Mouse (Mus musculus): ENCODE measurements around the gene Dhrs2. TPM values are rescaled to one million over a fixed set of nuclear protein-coding genes. Genes with fewer than 3 reads are reported as not detected.

Gene Dhrs2
- polyA plus RNA-seq (2015; fragmentation: Nextera tagmentation; extraction: Ambion mirVana), result not detected in 2 replicates

DNA sequence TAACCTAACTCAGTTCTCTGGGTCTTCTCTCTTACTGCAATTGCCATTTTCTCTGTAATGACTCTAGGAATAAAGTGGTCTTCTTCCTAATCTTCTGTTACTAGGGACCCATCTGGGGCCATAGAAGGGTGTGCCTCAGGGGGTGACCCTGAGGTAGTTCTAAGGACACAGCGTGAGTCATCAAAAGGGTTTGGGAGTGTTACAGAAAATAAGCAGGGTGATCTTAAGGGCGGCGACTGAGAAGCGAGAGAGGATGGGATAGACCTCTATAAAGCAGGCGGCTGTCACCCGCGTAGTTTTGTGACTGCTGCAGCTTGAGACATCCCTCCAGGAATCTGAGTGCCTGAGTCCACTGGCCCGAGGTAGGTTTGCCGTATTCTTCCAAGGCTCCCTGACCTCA is at the start of gene Dhrs2:
Gene Dhrs2, plus strand, starts transcription at position 301 of the 400 bp plus-strand sequence.
- Histone ChIP-seq H3K36me3 (no peaks in the 10 kb centered on the region), H3K27ac (no peak within 1 kb of the TSS), H3K9ac (no peak within 1 kb of the TSS), H3K4me1 (peaks cover 3% of the 10 kb centered on the region; the same call in 1 of the 2 replicates), H3K27me3 (no peaks in the 10 kb centered on the region), H3K9me3 (no peaks in the 10 kb centered on the region), H3K4me3 (no peak within 1 kb of the TSS), H3K4me2 (no peak within 1 kb of the TSS)
- no peak for ATAC-seq (ENCODE audit: borderline replicate concordance, extremely low read depth, low FRiP score, low TSS enrichment)
- 65% methylated on average over 9 of the region's 9 CpGs for WGBS

DNA sequence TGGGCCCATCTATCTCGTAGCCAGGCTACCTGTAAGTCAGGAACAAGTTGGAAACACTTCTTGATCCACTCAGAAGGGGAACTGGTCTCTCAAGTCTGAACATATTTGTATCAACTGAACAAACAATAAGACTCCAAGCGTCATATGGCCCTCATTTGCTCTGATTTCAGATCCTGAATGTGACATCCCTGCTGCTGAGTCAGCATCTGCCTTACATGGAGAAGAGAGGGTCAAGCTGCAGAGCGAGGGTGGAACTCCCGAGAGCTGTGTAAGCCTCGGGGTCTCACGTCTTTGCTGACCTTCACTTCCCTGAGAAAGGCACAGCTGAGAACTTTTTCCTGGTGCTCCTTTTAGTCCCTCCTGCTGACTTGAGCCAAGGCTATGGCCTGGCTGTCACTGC is 47.6 kb upstream of the Dhrs2 start:
- no peak for ATAC-seq (ENCODE audit: borderline replicate concordance, extremely low read depth, low FRiP score, low TSS enrichment)
- H3K4me2 ChIP-seq, result no peak overlapping the region
- H3K9me3 ChIP-seq, result no peaks in the 10 kb centered on the region
- no peak overlapping the region for H3K9ac ChIP-seq
- WGBS, result 45% methylated on average over 6 of the region's 6 CpGs
- H3K36me3 ChIP-seq, result no peaks in the 10 kb centered on the region
- H3K27me3 ChIP-seq, result no peaks in the 10 kb centered on the region
- H3K4me3 ChIP-seq, result no peak overlapping the region
- H3K27ac ChIP-seq, result no peak overlapping the region
- no peaks in the 10 kb centered on the region for H3K4me1 ChIP-seq

- Histone ChIP-seq H3K4me1 (no peaks in the 10 kb centered on the region), H3K9me3 (no peaks in the 10 kb centered on the region), H3K4me2 (no peak overlapping the region), H3K4me3 (no peak overlapping the region), H3K27ac (no peak overlapping the region), H3K9ac (no peak overlapping the region), H3K27me3 (peaks cover 5% of the 10 kb centered on the region; the same call in 1 of the 2 replicates), H3K36me3 (no peaks in the 10 kb centered on the region)
- no peak for ATAC-seq (ENCODE audit: borderline replicate concordance, extremely low read depth, low FRiP score, low TSS enrichment)
- 31% methylated on average over 5 of the region's 5 CpGs for WGBS
These were observed 44.5 kb upstream of the Dhrs2 start for GRCm38 (mm10) chr14:55177274-55177673.

DNA sequence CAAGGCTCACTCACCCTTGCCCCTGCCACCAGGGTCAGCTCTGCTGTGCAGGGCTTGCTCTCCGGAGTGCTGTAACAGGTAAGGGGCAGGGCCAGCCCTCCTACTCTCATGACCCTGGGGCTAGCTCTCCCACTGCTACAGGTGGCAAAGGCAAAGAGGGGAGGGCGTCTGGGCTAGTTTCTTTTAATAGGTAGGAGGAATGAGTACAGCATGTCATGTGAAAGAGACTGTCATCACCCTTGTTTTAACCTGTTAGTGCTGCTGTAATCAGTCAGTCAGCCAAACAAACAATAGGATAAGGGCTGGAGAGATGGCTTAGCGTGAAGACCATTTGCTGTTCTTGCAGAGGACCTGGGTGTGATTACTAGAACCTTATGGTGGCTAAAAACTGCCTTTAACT is 40.9 kb upstream of the Dhrs2 start:
- no peak overlapping the region for H3K4me2 ChIP-seq
- no peak for ATAC-seq (ENCODE audit: borderline replicate concordance, extremely low read depth, low FRiP score, low TSS enrichment)
- WGBS, result 40% methylated on average over 3 of the region's 3 CpGs

DNA sequence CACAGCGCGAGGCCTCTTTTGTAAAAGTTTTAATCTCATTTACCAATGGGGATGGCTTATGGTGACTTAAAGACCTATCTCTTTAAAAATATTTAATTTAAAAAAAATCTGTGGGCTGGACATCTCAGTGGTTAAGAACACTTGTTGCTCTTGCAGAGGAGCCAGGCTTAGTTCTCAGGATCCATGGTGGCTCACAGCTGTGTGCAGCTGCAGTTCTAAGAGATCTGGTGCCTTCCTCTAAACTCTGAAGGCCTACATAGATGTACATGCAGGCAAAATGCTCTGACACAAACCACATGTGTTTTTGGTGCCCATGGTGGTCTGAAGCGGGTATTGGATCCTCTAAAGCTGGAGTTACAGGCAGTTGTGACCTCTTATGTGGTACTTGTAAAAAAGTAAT is 38.6 kb upstream of the Dhrs2 start:
- Histone ChIP-seq H3K27ac (no peak overlapping the region), H3K27me3 (peaks cover 5% of the 10 kb centered on the region; the same call in 1 of the 2 replicates), H3K36me3 (no peaks in the 10 kb centered on the region), H3K4me2 (no peak overlapping the region), H3K9me3 (no peaks in the 10 kb centered on the region), H3K9ac (no peak overlapping the region), H3K4me3 (no peak overlapping the region), H3K4me1 (no peaks in the 10 kb centered on the region)
- WGBS, result 83% methylated on average over 3 of the region's 3 CpGs
- ATAC-seq (ENCODE audit: borderline replicate concordance, extremely low read depth, low FRiP score, low TSS enrichment), result no peak

More for the DNA sequence above, 40.9 kb upstream of the Dhrs2 start:
- no peaks in the 10 kb centered on the region for H3K4me1 ChIP-seq
- H3K27ac ChIP-seq, result no peak overlapping the region
- H3K9me3 ChIP-seq, result no peaks in the 10 kb centered on the region
- H3K4me3 ChIP-seq, result no peak overlapping the region
- peaks cover 5% of the 10 kb centered on the region; the same call in 1 of the 2 replicates for H3K27me3 ChIP-seq
- no peak overlapping the region for H3K9ac ChIP-seq
- no peaks in the 10 kb centered on the region for H3K36me3 ChIP-seq

DNA sequence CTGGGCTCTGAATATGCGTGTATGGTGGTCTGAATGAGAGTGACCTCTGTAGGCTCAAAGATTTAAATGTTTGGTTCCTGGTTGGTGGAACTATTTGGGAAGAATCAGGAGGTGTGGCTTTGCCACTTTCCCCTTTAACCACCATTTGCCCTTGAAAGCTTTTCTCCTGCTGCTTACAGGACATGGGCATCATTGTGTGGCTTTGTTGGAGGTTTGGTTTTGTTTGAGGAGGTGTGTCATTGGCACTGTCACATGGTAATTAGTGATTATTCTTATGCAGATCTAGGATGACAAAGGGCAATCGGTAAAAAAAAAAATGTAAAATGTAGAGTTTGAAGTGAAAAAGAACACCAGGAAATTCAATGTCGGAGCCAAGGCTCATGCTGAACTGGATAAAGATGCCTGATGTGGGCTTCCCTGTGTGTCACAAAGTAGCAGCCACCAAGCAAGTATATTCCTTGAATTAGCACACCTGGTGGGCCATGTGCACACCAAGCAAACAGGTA is 37.1 kb upstream of the Dhrs2 start:
- WGBS, result 84% methylated on average over 3 of the region's 3 CpGs
- H3K4me2 ChIP-seq, result no peak overlapping the region
- H3K27me3 ChIP-seq, result peaks cover 5% of the 10 kb centered on the region; the same call in 1 of the 2 replicates
- H3K4me3 ChIP-seq, result no peak overlapping the region
- no peaks in the 10 kb centered on the region for H3K36me3 ChIP-seq
- no peak for ATAC-seq (ENCODE audit: borderline replicate concordance, extremely low read depth, low FRiP score, low TSS enrichment)
- no peaks in the 10 kb centered on the region for H3K4me1 ChIP-seq
- no peak overlapping the region for H3K27ac ChIP-seq
- H3K9me3 ChIP-seq, result no peaks in the 10 kb centered on the region
- no peak overlapping the region for H3K9ac ChIP-seq

GRCm38 (mm10) chr14:55188491-55188890 is 33.3 kb upstream of the Dhrs2 start:
- H3K27me3 ChIP-seq, result no peaks in the 10 kb centered on the region

GRCm38 (mm10) chr14:55189351-55189769 is 32.4 kb upstream of the Dhrs2 start:
- H3K27me3 ChIP-seq, result no peaks in the 10 kb centered on the region

More at GRCm38 (mm10) chr14:55188491-55188890, 33.3 kb upstream of the Dhrs2 start:
- no peak overlapping the region for H3K9ac ChIP-seq
- no peak overlapping the region for H3K4me3 ChIP-seq
- no peak overlapping the region for H3K4me2 ChIP-seq
- 35% methylated on average over 4 of the region's 4 CpGs for WGBS
- H3K4me1 ChIP-seq, result no peaks in the 10 kb centered on the region
- H3K27ac ChIP-seq, result no peak overlapping the region
- H3K9me3 ChIP-seq, result no peaks in the 10 kb centered on the region
- ATAC-seq (ENCODE audit: borderline replicate concordance, extremely low read depth, low FRiP score, low TSS enrichment), result no peak
- no peaks in the 10 kb centered on the region for H3K36me3 ChIP-seq

GRCm38 (mm10) chr14:55193354-55193753 is 28.5 kb upstream of the Dhrs2 start:
- Histone ChIP-seq H3K27me3 (no peaks in the 10 kb centered on the region), H3K4me2 (no peak overlapping the region), H3K4me3 (no peak overlapping the region), H3K27ac (no peak overlapping the region), H3K36me3 (no peaks in the 10 kb centered on the region), H3K9ac (no peak overlapping the region), H3K4me1 (no peaks in the 10 kb centered on the region), H3K9me3 (no peaks in the 10 kb centered on the region)
- no peak for ATAC-seq (ENCODE audit: borderline replicate concordance, extremely low read depth, low FRiP score, low TSS enrichment)
- WGBS, result 79% methylated on average over 8 of the region's 8 CpGs

More at GRCm38 (mm10) chr14:55189351-55189769, 32.4 kb upstream of the Dhrs2 start:
- no peaks in the 10 kb centered on the region for H3K9me3 ChIP-seq
- no peak overlapping the region for H3K9ac ChIP-seq
- ATAC-seq (ENCODE audit: borderline replicate concordance, extremely low read depth, low FRiP score, low TSS enrichment), result no peak
- no peak overlapping the region for H3K27ac ChIP-seq
- WGBS, result 30% methylated on average over 9 of the region's 9 CpGs
- H3K4me2 ChIP-seq, result no peak overlapping the region
- no peaks in the 10 kb centered on the region for H3K4me1 ChIP-seq
- no peaks in the 10 kb centered on the region for H3K36me3 ChIP-seq
- H3K4me3 ChIP-seq, result no peak overlapping the region

DNA sequence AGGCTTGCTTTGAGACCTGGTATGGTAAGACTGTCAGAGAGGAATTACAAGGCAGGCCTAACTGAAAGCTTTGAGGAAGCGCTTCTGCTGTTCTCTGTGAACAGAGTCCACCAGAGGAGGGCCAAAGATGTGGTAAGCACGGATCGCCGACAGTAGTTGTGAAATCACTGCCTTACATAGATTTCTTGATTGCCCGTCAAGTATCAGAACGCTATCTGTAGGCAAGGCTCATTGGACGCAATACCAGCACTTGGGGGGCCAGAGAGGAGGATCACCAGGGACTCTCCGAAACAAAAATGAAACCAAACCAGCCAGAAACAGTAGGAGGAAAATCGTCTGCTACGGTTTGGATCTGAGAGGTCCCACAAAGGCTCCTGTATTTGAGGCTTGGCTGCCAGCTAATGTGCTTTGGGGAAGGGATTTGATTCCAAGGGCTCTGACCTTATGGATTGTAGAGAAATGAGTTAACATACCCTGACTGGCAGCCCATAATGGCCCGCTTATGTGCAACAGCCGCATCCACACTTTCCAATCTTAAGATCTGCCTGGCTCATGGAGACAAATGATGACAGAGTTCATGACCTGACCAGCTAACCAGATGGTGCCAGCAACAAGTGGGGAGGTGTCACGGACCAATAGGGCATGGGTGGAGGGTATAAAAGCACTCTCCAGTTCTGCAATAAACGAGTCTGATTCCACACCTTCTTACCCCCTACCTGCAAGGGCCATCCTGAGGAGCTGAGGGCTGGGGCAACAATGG is 27.8 kb upstream of the Dhrs2 start:
- H3K9me3 ChIP-seq, result no peaks in the 10 kb centered on the region
- no peak overlapping the region for H3K27ac ChIP-seq
- no peaks in the 10 kb centered on the region for H3K36me3 ChIP-seq
- no peak overlapping the region for H3K9ac ChIP-seq
- no peaks in the 10 kb centered on the region for H3K27me3 ChIP-seq
- H3K4me3 ChIP-seq, result no peak overlapping the region
- H3K4me2 ChIP-seq, result no peak overlapping the region; the same call in 1 of the 2 replicates
- 54% methylated on average over 14 of the region's 14 CpGs for WGBS
- ATAC-seq (ENCODE audit: borderline replicate concordance, extremely low read depth, low FRiP score, low TSS enrichment), result no peak
- no peaks in the 10 kb centered on the region for H3K4me1 ChIP-seq

DNA sequence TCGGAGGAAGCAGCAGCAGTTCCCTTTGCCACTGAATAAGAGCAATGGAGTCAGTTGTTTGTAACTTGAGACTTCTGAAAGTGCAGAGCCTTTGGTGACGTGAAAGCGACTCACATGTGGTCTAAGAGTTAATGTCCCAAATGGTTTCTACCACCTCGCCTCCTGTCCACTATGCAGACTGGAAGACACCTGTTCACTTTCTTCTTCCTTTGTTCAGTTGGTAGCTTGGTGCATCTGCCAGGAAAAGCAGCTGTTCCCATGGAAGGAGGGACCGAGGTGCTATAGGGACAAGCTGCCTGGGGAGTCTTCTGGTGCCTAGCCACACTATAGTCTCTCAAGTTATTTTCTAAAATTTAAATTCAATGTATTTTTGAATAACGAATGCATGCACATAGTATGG is 27.0 kb upstream of the Dhrs2 start:
- WGBS, result 50% methylated on average over 6 of the region's 6 CpGs
- ATAC-seq (ENCODE audit: borderline replicate concordance, extremely low read depth, low FRiP score, low TSS enrichment), result no peak
- no peak overlapping the region for H3K9ac ChIP-seq
- no peaks in the 10 kb centered on the region for H3K27me3 ChIP-seq
- no peaks in the 10 kb centered on the region for H3K4me1 ChIP-seq
- H3K27ac ChIP-seq, result no peak overlapping the region
- no peak overlapping the region for H3K4me3 ChIP-seq
- H3K36me3 ChIP-seq, result no peaks in the 10 kb centered on the region
- H3K4me2 ChIP-seq, result no peak overlapping the region
- H3K9me3 ChIP-seq, result no peaks in the 10 kb centered on the region

DNA sequence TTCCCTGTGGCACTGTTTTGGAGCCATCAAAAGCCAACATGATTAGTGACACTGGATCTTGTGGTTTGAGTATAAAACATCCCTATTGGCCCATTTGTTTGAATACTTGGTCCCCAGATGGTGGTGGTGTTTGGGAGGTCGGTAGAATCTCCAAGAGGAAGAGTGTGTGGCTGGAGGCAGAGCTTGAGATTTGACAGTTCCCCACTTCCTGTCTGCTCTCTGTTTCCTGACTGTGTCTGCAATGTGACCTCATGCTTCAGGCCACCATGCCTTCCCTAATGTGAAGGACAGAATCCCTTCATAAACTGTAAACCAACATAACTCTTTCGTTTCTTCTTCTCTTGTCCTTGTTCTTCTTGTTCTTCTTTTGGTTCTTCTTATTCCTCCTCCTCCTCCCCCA is 24.7 kb upstream of the Dhrs2 start:
- Histone ChIP-seq H3K9ac (no peak overlapping the region), H3K4me1 (no peaks in the 10 kb centered on the region), H3K4me3 (no peak overlapping the region), H3K27ac (no peak overlapping the region), H3K27me3 (no peaks in the 10 kb centered on the region), H3K9me3 (no peaks in the 10 kb centered on the region), H3K4me2 (no peak overlapping the region), H3K36me3 (no peaks in the 10 kb centered on the region)
- 28% methylated on average over 2 of the region's 2 CpGs for WGBS
- ATAC-seq (ENCODE audit: borderline replicate concordance, extremely low read depth, low FRiP score, low TSS enrichment), result no peak
